Mouse (Mus musculus) stomach, postnatal 0 days (tissue): ENCODE measurements around the gene Casp4. TPM values are rescaled to one million over a fixed set of nuclear protein-coding genes. Genes with fewer than 3 reads are reported as not detected.

Experiments
- ATAC-seq: fragments of 200-750 bp; cut with Nextera tagmentation; 2 replicates; pipeline ENCODE4 v1.8.0; 2017; ENCODE audit not compliant: low FRiP score, low TSS enrichment
- DNase-seq: peaks from one replicate; pipeline ENCODE4 v3.0.0-alpha.2; 2016; ENCODE audit warnings: low spot score
- H3K27ac ChIP-seq: fragments of 300-500 bp; sonication (generic); replicated peaks from 2 replicates; pipeline ENCODE4 v1.5.1; 2014; ENCODE audit warnings: mild to moderate bottlenecking, control low read depth
- H3K27me3 ChIP-seq: fragments of 300-500 bp; sonication (generic); 2 replicates; pipeline ENCODE4 v1.6.1; 2014; ENCODE audit warnings: low read length; ENCODE audit not compliant: control insufficient read depth, insufficient read depth
- H3K36me3 ChIP-seq: fragments of 300-500 bp; sonication (generic); 2 replicates; pipeline ENCODE4 v1.6.1; 2014; ENCODE audit warnings: low read length, mixed read lengths; ENCODE audit not compliant: control insufficient read depth, insufficient read depth
- H3K4me1 ChIP-seq: fragments of 300-500 bp; sonication (generic); replicated peaks from 2 replicates; pipeline ENCODE4 v1.6.1; 2014; ENCODE audit warnings: antibody characterized with exemption; ENCODE audit not compliant: control insufficient read depth, insufficient read depth
- H3K4me2 ChIP-seq: fragments of 300-500 bp; sonication (generic); replicated peaks from 2 replicates; pipeline ENCODE4 v1.6.1; 2014; ENCODE audit warnings: low read depth, mild to moderate bottlenecking, control low read depth, moderate library complexity
- H3K4me3 ChIP-seq: fragments of 300-500 bp; sonication (generic); 2 replicates; pipeline ENCODE4 v1.5.1; 2014; ENCODE audit warnings: low read depth, low read length, control low read depth
- H3K9ac ChIP-seq: fragments of 300-500 bp; sonication (generic); 2 replicates; pipeline ENCODE4 v1.6.1; 2014; ENCODE audit warnings: mild to moderate bottlenecking, low read length, control low read depth, mixed read lengths
- H3K9me3 ChIP-seq: fragments of 300-500 bp; sonication (generic); 2 replicates; pipeline ENCODE4 v1.6.1; 2016; ENCODE audit warnings: low read length; ENCODE audit not compliant: control insufficient read depth
- CTCF ChIP-seq: IDR thresholded peaks from 2 replicates; pipeline ENCODE4 v1.5.1; 2016; ENCODE audit warnings: antibody characterized with exemption, low read depth, mild to moderate bottlenecking, moderate library complexity
- EP300 ChIP-seq: optimal IDR thresholded peaks from 2 replicates; pipeline ENCODE3; 2016; ENCODE audit warnings: antibody characterized with exemption
- WGBS: fragments of 180-500 bp; shearing (Covaris S2); extraction: QIAGEN DNeasy Blood & Tissue Kit; methylation state at CpG from one replicate; pipeline ENCODE4 v1.1.7; 2014; 5-methylcytosine and 5-hydroxymethylcytosine counted together
- polyA plus RNA-seq: library from polyadenylated mRNA; unstranded; fragments of >200 nt; fragmentation: Nextera tagmentation; extraction: Ambion mirVana; gene quantifications from 2 replicates; pipeline ENCODE4 v1.2.1, GENCODE M21; 2015

Gene Casp4
- 1.1 and 1.2 TPM in 2 replicates for polyA plus RNA-seq

DNA sequence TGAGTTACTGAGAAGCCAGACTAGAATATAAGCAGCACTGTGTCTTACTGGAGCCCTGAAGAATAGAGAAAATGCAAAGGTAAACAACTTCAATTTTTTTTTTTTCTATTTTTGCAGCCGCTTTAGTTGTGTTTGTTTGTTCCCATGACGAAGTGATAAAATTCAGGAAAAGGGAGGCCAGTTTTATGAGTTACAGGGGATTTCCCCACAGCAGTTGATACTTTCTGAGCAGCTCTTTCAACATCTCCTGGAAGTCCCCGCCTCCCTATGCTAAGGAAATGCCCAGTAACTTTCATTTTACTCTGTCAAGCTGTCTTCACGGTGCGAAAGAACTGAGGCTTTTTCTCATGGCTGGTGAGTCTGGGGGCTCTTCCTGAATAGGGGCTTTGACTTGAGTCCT, at the start of gene Casp4:
Casp4 (plus strand) TSS at position 268 of the 400 bp plus-strand sequence.
- Histone ChIP-seq H3K27ac (no peak within 1 kb of the TSS), H3K9ac (peak within 1 kb of the TSS; percentile 41), H3K27me3 (no peaks in the 10 kb centered on the region), H3K9me3 (no peaks in the 10 kb centered on the region), H3K4me3 (peak within 1 kb of the TSS; percentile 25), H3K36me3 (no peaks in the 10 kb centered on the region), H3K4me1 (no peaks in the 10 kb centered on the region), H3K4me2 (peak within 1 kb of the TSS; percentile 25)
- TF ChIP-seq EP300 (no peak), CTCF (no peak)
- ATAC-seq = no peak
- DNase-seq = no peak
- 28% methylated on average over 5 of the region's 5 CpGs for WGBS

DNA sequence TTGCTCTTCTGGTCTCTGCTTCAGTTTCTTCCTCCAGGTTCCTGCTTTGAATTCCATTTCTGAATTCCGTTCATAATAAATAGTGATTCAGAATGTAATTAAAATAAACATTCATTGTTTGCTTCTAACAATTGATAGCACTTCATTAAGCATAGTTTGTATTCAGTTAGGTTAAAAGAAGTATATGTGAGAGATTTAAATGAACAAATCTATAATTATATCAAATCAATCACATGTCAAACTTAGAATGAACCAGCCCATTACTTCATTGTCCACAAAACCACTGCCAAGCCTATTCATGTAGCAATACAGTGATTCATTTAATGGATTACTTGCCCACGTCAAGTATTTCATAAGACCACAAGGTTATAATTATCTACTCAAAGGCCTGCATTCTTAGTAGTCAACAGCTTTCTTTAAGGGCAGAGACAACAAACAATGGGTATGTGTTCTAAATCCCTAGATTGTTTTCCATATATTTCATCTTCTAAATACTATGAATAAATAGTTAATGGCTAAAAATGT, 44.6 kb upstream of the Casp4 start:
- Histone ChIP-seq H3K4me1 (no peaks in the 10 kb centered on the region), H3K4me3 (no peak overlapping the region), H3K27ac (no peak overlapping the region), H3K9me3 (no peaks in the 10 kb centered on the region), H3K9ac (no peak overlapping the region), H3K4me2 (no peak overlapping the region), H3K27me3 (no peaks in the 10 kb centered on the region), H3K36me3 (no peaks in the 10 kb centered on the region)
- DNase-seq (no peak), ATAC-seq (no peak)
- WGBS = 52% methylated on average over 2 of the region's 2 CpGs
- TF ChIP-seq EP300 (no peak), CTCF (no peak)

DNA sequence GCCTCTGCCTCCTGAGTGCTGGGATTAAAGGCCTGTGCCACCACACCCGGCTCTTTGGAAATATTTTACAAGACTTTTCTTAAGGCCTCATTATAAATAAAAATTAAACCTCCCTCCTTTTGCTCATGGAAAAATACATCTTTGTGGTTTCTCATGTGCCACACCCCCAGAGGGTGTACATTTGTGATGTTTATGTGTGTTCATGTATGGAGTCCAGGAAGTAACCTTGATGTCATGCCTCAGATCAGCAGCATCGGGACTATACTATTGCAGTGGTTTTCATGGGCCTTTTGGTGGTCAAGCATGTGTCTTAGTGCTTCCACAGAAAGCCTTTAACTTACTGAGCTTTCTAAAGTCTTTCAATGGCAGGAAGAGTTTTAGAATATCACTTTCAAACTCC, 38.4 kb upstream of the Casp4 start:
- no peaks in the 10 kb centered on the region for H3K36me3 ChIP-seq
- no peak overlapping the region for H3K27ac ChIP-seq
- WGBS = 91% methylated on average over 2 of the region's 2 CpGs

DNA sequence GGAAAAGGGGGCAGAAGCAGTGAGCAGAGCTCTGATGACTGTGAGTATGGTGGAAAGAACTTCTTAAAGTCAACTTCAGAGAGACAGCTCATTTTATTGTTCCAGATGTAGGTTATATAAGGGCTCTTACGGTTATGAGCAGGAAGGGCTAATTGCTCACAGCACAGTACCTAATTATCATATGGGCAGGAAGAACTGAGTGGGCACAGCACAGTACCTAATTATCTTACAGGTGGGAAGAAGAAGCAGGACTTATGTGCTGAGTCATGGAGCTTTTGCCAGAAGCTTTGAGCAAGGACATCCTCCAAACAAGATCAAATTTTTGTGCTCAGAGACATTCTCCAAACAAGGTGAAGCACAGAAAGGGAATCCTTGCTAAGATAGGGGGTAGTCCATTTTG, 37.7 kb upstream of the Casp4 start:
- Histone ChIP-seq H3K9me3 (no peaks in the 10 kb centered on the region), H3K27ac (no peak overlapping the region), H3K27me3 (no peaks in the 10 kb centered on the region), H3K36me3 (no peaks in the 10 kb centered on the region), H3K9ac (no peak overlapping the region), H3K4me1 (no peaks in the 10 kb centered on the region), H3K4me3 (no peak overlapping the region), H3K4me2 (no peak overlapping the region)
- DNase-seq = no peak
- 70% methylated on average over 1 of the region's 1 CpGs for WGBS
- no peak for ATAC-seq
- no peak for TF ChIP-seq CTCF
- no peak for TF ChIP-seq EP300

More for the DNA sequence above, 38.4 kb upstream of the Casp4 start:
- H3K4me3 ChIP-seq = no peak overlapping the region
- H3K4me1 ChIP-seq = no peaks in the 10 kb centered on the region
- H3K4me2 ChIP-seq = no peak overlapping the region
- DNase-seq = no peak
- no peak for ATAC-seq
- no peak for TF ChIP-seq CTCF
- no peak for TF ChIP-seq EP300
- no peak overlapping the region for H3K9ac ChIP-seq
- H3K9me3 ChIP-seq = no peaks in the 10 kb centered on the region
- no peaks in the 10 kb centered on the region for H3K27me3 ChIP-seq

DNA sequence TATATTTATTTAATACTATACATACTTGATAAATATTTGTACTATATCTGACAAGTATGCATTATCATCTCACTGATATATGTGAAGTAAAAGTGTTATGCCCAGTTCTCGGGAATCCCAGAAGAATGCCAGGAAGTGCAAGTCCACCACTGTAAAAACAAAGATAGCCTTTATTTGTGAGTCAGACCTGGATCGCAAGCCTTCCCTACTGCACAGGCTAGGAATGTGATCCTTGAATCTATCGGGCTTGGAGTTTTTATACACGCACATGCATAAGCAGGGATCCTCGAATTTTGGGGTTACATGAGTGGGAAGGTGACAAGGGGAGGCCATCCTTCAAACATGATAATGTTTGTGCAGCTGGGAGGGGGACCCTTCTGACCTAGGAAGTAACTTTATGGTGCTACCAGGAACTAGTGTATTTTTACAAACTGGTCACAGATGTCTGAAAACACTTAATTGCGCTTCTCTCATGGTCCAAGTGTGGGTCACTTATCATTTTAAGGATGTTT, 37.2 kb upstream of the Casp4 start:
- no peak overlapping the region for H3K9ac ChIP-seq
- no peak overlapping the region for H3K4me3 ChIP-seq
- WGBS = 62% methylated on average over 6 of the region's 6 CpGs
- H3K36me3 ChIP-seq = no peaks in the 10 kb centered on the region
- no peaks in the 10 kb centered on the region for H3K4me1 ChIP-seq
- H3K9me3 ChIP-seq = no peaks in the 10 kb centered on the region
- no peaks in the 10 kb centered on the region for H3K27me3 ChIP-seq
- ATAC-seq (no peak), DNase-seq (no peak)
- no peak overlapping the region for H3K4me2 ChIP-seq
- no peak overlapping the region for H3K27ac ChIP-seq
- TF ChIP-seq CTCF (no peak), EP300 (no peak)

DNA sequence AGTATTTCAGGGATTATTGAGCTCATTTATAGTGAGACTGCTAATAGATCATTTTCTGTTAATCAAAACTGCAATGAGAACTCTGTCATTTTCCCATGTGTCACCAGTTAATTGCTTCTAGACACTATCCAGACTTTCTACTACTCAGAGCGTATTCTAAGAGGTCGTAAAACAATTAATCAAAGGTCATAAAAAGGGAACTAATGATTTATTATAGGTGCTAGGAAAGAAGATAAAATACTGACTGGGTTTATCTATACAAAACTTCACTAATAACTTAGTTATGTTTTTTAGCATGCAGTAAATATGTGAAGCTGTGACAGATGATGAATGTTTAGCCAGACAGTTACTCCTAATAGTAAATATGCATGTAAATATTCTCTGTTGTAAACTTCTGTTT, 22.6 kb upstream of the Casp4 start:
- no peak overlapping the region for H3K4me2 ChIP-seq
- ATAC-seq (no peak), DNase-seq (no peak)
- TF ChIP-seq EP300 (no peak), CTCF (no peak)
- H3K9me3 ChIP-seq = no peaks in the 10 kb centered on the region
- 49% methylated on average over 2 of the region's 2 CpGs for WGBS
- H3K27me3 ChIP-seq = no peaks in the 10 kb centered on the region
- no peak overlapping the region for H3K4me3 ChIP-seq
- no peaks in the 10 kb centered on the region for H3K36me3 ChIP-seq
- no peaks in the 10 kb centered on the region for H3K4me1 ChIP-seq
- no peak overlapping the region for H3K9ac ChIP-seq
- H3K27ac ChIP-seq = no peak overlapping the region
